Mouse (Mus musculus) urinary bladder, postnatal 25 days (tissue): ENCODE results near the gene Zfp689.
"Not testable (repeated sequence)": the region's sequence is repeated elsewhere in the genome, so short reads cannot be mapped to it uniquely, and the experiment has no call there.

Source experiments
- DNase-seq: peaks from one replicate; pipeline ENCODE4 v3.0.0; 2022; ENCODE audit warnings: low spot score

The Zfp689 gene

GRCm38 (mm10) chr7:127448521-127449300 lies at the start of gene Zfp689:
Zfp689 (minus strand) TSS chr7:127449158.
- DNase-seq = peak; percentile 84

- no peak for DNase-seq
Observed at GRCm38 (mm10) chr7:127498407-127498806, 49.4 kb upstream of the Zfp689 start.

GRCm38 (mm10) chr7:127497382-127497781 lies 48.4 kb upstream of the Zfp689 start:
- DNase-seq = no peak

- no peak for DNase-seq
Observed at GRCm38 (mm10) chr7:127494648-127495047, 45.7 kb upstream of the Zfp689 start.

GRCm38 (mm10) chr7:127491846-127492245 lies 42.9 kb upstream of the Zfp689 start:
- no peak for DNase-seq

- no peak for DNase-seq
Observed at GRCm38 (mm10) chr7:127489982-127490381, 41.0 kb upstream of the Zfp689 start.

GRCm38 (mm10) chr7:127488364-127488763 lies 39.4 kb upstream of the Zfp689 start:
- not testable (repeated sequence) for DNase-seq

- no peak for DNase-seq
Observed at GRCm38 (mm10) chr7:127485416-127485815, 36.5 kb upstream of the Zfp689 start.

- no peak for DNase-seq
Observed at GRCm38 (mm10) chr7:127480321-127480720, 31.4 kb upstream of the Zfp689 start.

GRCm38 (mm10) chr7:127479318-127480225 lies 30.6 kb upstream of the Zfp689 start:
- peak; percentile 44 for DNase-seq

GRCm38 (mm10) chr7:127478635-127479317 lies 29.8 kb upstream of the Zfp689 start, which contains the start of gene Fbrs:
Fbrs (plus strand) TSS chr7:127479199.
- DNase-seq = peak; percentile 92

- DNase-seq = peak; percentile 95
Observed at GRCm38 (mm10) chr7:127477687-127478634, 29.0 kb upstream of the Zfp689 start.

- no peak for DNase-seq
Observed at GRCm38 (mm10) chr7:127476855-127477254, 27.9 kb upstream of the Zfp689 start.

- no peak for DNase-seq
Observed at GRCm38 (mm10) chr7:127476336-127476735, 27.4 kb upstream of the Zfp689 start.

- DNase-seq = no peak
Observed at GRCm38 (mm10) chr7:127475186-127475740, 26.3 kb upstream of the Zfp689 start.

GRCm38 (mm10) chr7:127474378-127475070 lies 25.6 kb upstream of the Zfp689 start:
- no peak for DNase-seq

GRCm38 (mm10) chr7:127473705-127474104 lies 24.7 kb upstream of the Zfp689 start:
- DNase-seq = no peak

- no peak for DNase-seq
Observed at GRCm38 (mm10) chr7:127472060-127472459, 23.1 kb upstream of the Zfp689 start.

- peak; percentile 50 for DNase-seq
Observed at GRCm38 (mm10) chr7:127471646-127472010, 22.7 kb upstream of the Zfp689 start.
